Mouse (Mus musculus): ENCODE data around the gene Klk4. TPM values are rescaled to one million over a fixed set of nuclear protein-coding genes. Genes with fewer than 3 reads are reported as not detected.

Gene Klk4
- polyA plus RNA-seq, 1 experiment from 2014 or later = 0.33 TPM

- no peaks in the 10 kb centered on the region for H3K36me3 ChIP-seq (ENCODE audit: control insufficient read depth, insufficient read depth)
- H3K27ac ChIP-seq (ENCODE audit: low read length) = no peak overlapping the region
- ATAC-seq = no peak
- H3K27me3 ChIP-seq (replicated peaks; ENCODE audit: control insufficient read depth, insufficient read depth, low read length) = no peaks in the 10 kb centered on the region
- H3K4me2 ChIP-seq (ENCODE audit: low read length) = no peak overlapping the region
- no peak overlapping the region for H3K9ac ChIP-seq (replicated peaks; ENCODE audit: low read depth, low read length)
- H3K9me3 ChIP-seq (ENCODE audit: control insufficient read depth, low read length) = no peaks in the 10 kb centered on the region
- no peaks in the 10 kb centered on the region for H3K4me1 ChIP-seq (replicated peaks; ENCODE audit: control insufficient read depth, insufficient read depth, low read length)
- 73% methylated on average over 3 of the region's 3 CpGs for WGBS
- no peak overlapping the region for H3K4me3 ChIP-seq (replicated peaks; ENCODE audit: low read length)
Measured at GRCm38 (mm10) chr7:43873674-43874073, 7.3 kb upstream of the Klk4 start.

GRCm38 (mm10) chr7:43874868-43875375 is 6.0 kb upstream of the Klk4 start:
- no peak overlapping the region for H3K9ac ChIP-seq (replicated peaks; ENCODE audit: low read depth, low read length)
- no peaks in the 10 kb centered on the region for H3K4me1 ChIP-seq (replicated peaks; ENCODE audit: control insufficient read depth, insufficient read depth, low read length)
- H3K9me3 ChIP-seq (ENCODE audit: control insufficient read depth, low read length) = no peaks in the 10 kb centered on the region
- H3K27ac ChIP-seq (ENCODE audit: low read length) = no peak overlapping the region
- no peak for ATAC-seq
- H3K27me3 ChIP-seq (replicated peaks; ENCODE audit: control insufficient read depth, insufficient read depth, low read length) = no peaks in the 10 kb centered on the region
- H3K36me3 ChIP-seq (ENCODE audit: control insufficient read depth, insufficient read depth) = no peaks in the 10 kb centered on the region
- WGBS = 79% methylated on average over 6 of the region's 6 CpGs
- H3K4me2 ChIP-seq (ENCODE audit: low read length) = no peak overlapping the region
- no peak overlapping the region for H3K4me3 ChIP-seq (replicated peaks; ENCODE audit: low read length)

GRCm38 (mm10) chr7:43876444-43876843 is 4.5 kb upstream of the Klk4 start:
- Histone ChIP-seq H3K27me3 (replicated peaks; ENCODE audit: control insufficient read depth, insufficient read depth, low read length) (no peaks in the 10 kb centered on the region), H3K4me1 (replicated peaks; ENCODE audit: control insufficient read depth, insufficient read depth, low read length) (no peaks in the 10 kb centered on the region), H3K27ac (ENCODE audit: low read length) (no peak overlapping the region), H3K4me2 (ENCODE audit: low read length) (no peak overlapping the region), H3K4me3 (replicated peaks; ENCODE audit: low read length) (no peak overlapping the region), H3K9me3 (ENCODE audit: control insufficient read depth, low read length) (no peaks in the 10 kb centered on the region), H3K36me3 (ENCODE audit: control insufficient read depth, insufficient read depth) (no peaks in the 10 kb centered on the region), H3K9ac (replicated peaks; ENCODE audit: low read depth, low read length) (no peak overlapping the region)
- 88% methylated on average over 4 of the region's 4 CpGs for WGBS
- no peak for ATAC-seq

- Histone ChIP-seq H3K9ac (replicated peaks; ENCODE audit: low read depth, low read length) (no peak overlapping the region), H3K4me1 (replicated peaks; ENCODE audit: control insufficient read depth, insufficient read depth, low read length) (no peaks in the 10 kb centered on the region), H3K27me3 (replicated peaks; ENCODE audit: control insufficient read depth, insufficient read depth, low read length) (no peaks in the 10 kb centered on the region), H3K27ac (ENCODE audit: low read length) (no peak overlapping the region), H3K9me3 (ENCODE audit: control insufficient read depth, low read length) (no peaks in the 10 kb centered on the region), H3K4me3 (replicated peaks; ENCODE audit: low read length) (no peak overlapping the region), H3K36me3 (ENCODE audit: control insufficient read depth, insufficient read depth) (no peaks in the 10 kb centered on the region), H3K4me2 (ENCODE audit: low read length) (no peak overlapping the region)
- 39% methylated on average over 1 of the region's 1 CpGs for WGBS
- ATAC-seq = no peak
Measured at GRCm38 (mm10) chr7:43878281-43878680, 2.7 kb upstream of the Klk4 start.

- Histone ChIP-seq H3K36me3 (ENCODE audit: control insufficient read depth, insufficient read depth) (no peaks in the 10 kb centered on the region), H3K4me3 (replicated peaks; ENCODE audit: low read length) (no peak overlapping the region), H3K4me2 (ENCODE audit: low read length) (no peak overlapping the region), H3K27ac (ENCODE audit: low read length) (no peak overlapping the region), H3K9me3 (ENCODE audit: control insufficient read depth, low read length) (no peaks in the 10 kb centered on the region), H3K4me1 (replicated peaks; ENCODE audit: control insufficient read depth, insufficient read depth, low read length) (no peaks in the 10 kb centered on the region), H3K27me3 (replicated peaks; ENCODE audit: control insufficient read depth, insufficient read depth, low read length) (no peaks in the 10 kb centered on the region), H3K9ac (replicated peaks; ENCODE audit: low read depth, low read length) (no peak overlapping the region)
- no peak for ATAC-seq
- WGBS = 14% methylated on average over 4 of the region's 4 CpGs
Measured at GRCm38 (mm10) chr7:43882346-43882745, 1.4 kb downstream of the Klk4 start.

GRCm38 (mm10) chr7:43882811-43883210 is 1.9 kb downstream of the Klk4 start:
- Histone ChIP-seq H3K4me3 (replicated peaks; ENCODE audit: low read length) (no peak overlapping the region), H3K27me3 (replicated peaks; ENCODE audit: control insufficient read depth, insufficient read depth, low read length) (no peaks in the 10 kb centered on the region), H3K9me3 (ENCODE audit: control insufficient read depth, low read length) (no peaks in the 10 kb centered on the region), H3K4me2 (ENCODE audit: low read length) (no peak overlapping the region), H3K4me1 (replicated peaks; ENCODE audit: control insufficient read depth, insufficient read depth, low read length) (no peaks in the 10 kb centered on the region), H3K9ac (replicated peaks; ENCODE audit: low read depth, low read length) (no peak overlapping the region), H3K36me3 (ENCODE audit: control insufficient read depth, insufficient read depth) (no peaks in the 10 kb centered on the region), H3K27ac (ENCODE audit: low read length) (no peak overlapping the region)
- WGBS = 24% methylated on average over 4 of the region's 4 CpGs
- ATAC-seq = no peak

GRCm38 (mm10) chr7:43883547-43883946 is 2.6 kb downstream of the Klk4 start:
- Histone ChIP-seq H3K4me3 (replicated peaks; ENCODE audit: low read length) (no peak overlapping the region), H3K9me3 (ENCODE audit: control insufficient read depth, low read length) (no peaks in the 10 kb centered on the region), H3K4me1 (replicated peaks; ENCODE audit: control insufficient read depth, insufficient read depth, low read length) (no peaks in the 10 kb centered on the region), H3K36me3 (ENCODE audit: control insufficient read depth, insufficient read depth) (no peaks in the 10 kb centered on the region), H3K27me3 (replicated peaks; ENCODE audit: control insufficient read depth, insufficient read depth, low read length) (no peaks in the 10 kb centered on the region), H3K27ac (ENCODE audit: low read length) (no peak overlapping the region), H3K4me2 (ENCODE audit: low read length) (peak overlapping the region; percentile 32; the same call in 1 of the 2 replicates), H3K9ac (replicated peaks; ENCODE audit: low read depth, low read length) (0 out of 2 replicates have a peak overlapping the region, but pooled peaks have one; percentile 5)
- ATAC-seq = peak; percentile 38; the same call in 1 of the 2 replicates
- 7% methylated on average over 14 of the region's 14 CpGs for WGBS

- WGBS = 60% methylated on average over 5 of the region's 5 CpGs
- no peak for ATAC-seq
- H3K9me3 ChIP-seq (ENCODE audit: control insufficient read depth, low read length) = no peaks in the 10 kb centered on the region
- no peak overlapping the region for H3K4me3 ChIP-seq (replicated peaks; ENCODE audit: low read length)
- H3K9ac ChIP-seq (replicated peaks; ENCODE audit: low read depth, low read length) = no peak overlapping the region
- H3K27me3 ChIP-seq (replicated peaks; ENCODE audit: control insufficient read depth, insufficient read depth, low read length) = no peaks in the 10 kb centered on the region
- no peak overlapping the region for H3K27ac ChIP-seq (ENCODE audit: low read length)
- no peaks in the 10 kb centered on the region for H3K4me1 ChIP-seq (replicated peaks; ENCODE audit: control insufficient read depth, insufficient read depth, low read length)
- H3K36me3 ChIP-seq (ENCODE audit: control insufficient read depth, insufficient read depth) = no peaks in the 10 kb centered on the region
- no peak overlapping the region for H3K4me2 ChIP-seq (ENCODE audit: low read length)
Measured at GRCm38 (mm10) chr7:43891365-43891764, 10.4 kb downstream of the Klk4 start.

- Histone ChIP-seq H3K27ac (ENCODE audit: low read length) (no peak overlapping the region), H3K4me1 (replicated peaks; ENCODE audit: control insufficient read depth, insufficient read depth, low read length) (no peaks in the 10 kb centered on the region), H3K9ac (replicated peaks; ENCODE audit: low read depth, low read length) (no peak overlapping the region), H3K36me3 (ENCODE audit: control insufficient read depth, insufficient read depth) (no peaks in the 10 kb centered on the region), H3K9me3 (ENCODE audit: control insufficient read depth, low read length) (no peaks in the 10 kb centered on the region), H3K27me3 (replicated peaks; ENCODE audit: control insufficient read depth, insufficient read depth, low read length) (no peaks in the 10 kb centered on the region), H3K4me2 (ENCODE audit: low read length) (no peak overlapping the region), H3K4me3 (replicated peaks; ENCODE audit: low read length) (no peak overlapping the region)
- ATAC-seq = no peak
- WGBS = 70% methylated on average over 3 of the region's 3 CpGs
Measured at GRCm38 (mm10) chr7:43891788-43892187, 10.8 kb downstream of the Klk4 start.

GRCm38 (mm10) chr7:43894836-43895235 is 13.9 kb downstream of the Klk4 start:
- no peaks in the 10 kb centered on the region for H3K36me3 ChIP-seq (ENCODE audit: control insufficient read depth, insufficient read depth)
- H3K9ac ChIP-seq (replicated peaks; ENCODE audit: low read depth, low read length) = no peak overlapping the region
- no peaks in the 10 kb centered on the region for H3K27me3 ChIP-seq (replicated peaks; ENCODE audit: control insufficient read depth, insufficient read depth, low read length)
- H3K4me2 ChIP-seq (ENCODE audit: low read length) = no peak overlapping the region
- no peak overlapping the region for H3K27ac ChIP-seq (ENCODE audit: low read length)
- peak; percentile 96 for ATAC-seq
- no peaks in the 10 kb centered on the region for H3K4me1 ChIP-seq (replicated peaks; ENCODE audit: control insufficient read depth, insufficient read depth, low read length)
- no peaks in the 10 kb centered on the region for H3K9me3 ChIP-seq (ENCODE audit: control insufficient read depth, low read length)
- H3K4me3 ChIP-seq (replicated peaks; ENCODE audit: low read length) = no peak overlapping the region
- WGBS = 9% methylated on average over 1 of the region's 1 CpGs

Measured in forebrain, embryonic 16.5 days (tissue).